Mouse (Mus musculus): ENCODE measurements at regions not wholly inside any gene's neighbourhood (a gene's known extent, or its start where the extent isn't known, plus 50 kb on each side); places are given as distances from the start of the nearest gene placed in this dataset.
A peak's percentile ranks its signal among the peaks of the same experiment; 100 is the strongest.

- Histone ChIP-seq H3K36me3 (ENCODE audit: control insufficient read depth, insufficient read depth, low read length) (no peaks in the 10 kb centered on the region), H3K27ac (replicated peaks) (no peak overlapping the region), H3K27me3 (ENCODE audit: control insufficient read depth, insufficient read depth, low read length) (no peaks in the 10 kb centered on the region), H3K4me1 (replicated peaks; ENCODE audit: control insufficient read depth, insufficient read depth) (no peaks in the 10 kb centered on the region), H3K4me2 (replicated peaks; ENCODE audit: low read depth) (no peak overlapping the region), H3K4me3 (ENCODE audit: low read depth, low read length) (no peak overlapping the region), H3K9ac (ENCODE audit: low read length) (no peak overlapping the region), H3K9me3 (ENCODE audit: control insufficient read depth, low read length) (no peaks in the 10 kb centered on the region)
- no peak for ATAC-seq (ENCODE audit: low FRiP score, low TSS enrichment)
- DNase-seq (ENCODE audit: low spot score) = no peak
- no peak for TF ChIP-seq EP300 (optimal IDR thresholded peaks at IDR 0.05)
- WGBS = 80% methylated on average over 1 of the region's 1 CpGs
Observed at GRCm38 (mm10) chr2:30539305-30539704, 55.5 kb upstream of the Cstad start.

GRCm38 (mm10) chr2:30541541-30541940 is 53.3 kb upstream of the Cstad start:
- DNase-seq (ENCODE audit: low spot score) (no peak), ATAC-seq (ENCODE audit: low FRiP score, low TSS enrichment) (no peak)
- Histone ChIP-seq H3K9me3 (ENCODE audit: control insufficient read depth, low read length) (no peaks in the 10 kb centered on the region), H3K4me3 (ENCODE audit: low read depth, low read length) (no peak overlapping the region), H3K9ac (ENCODE audit: low read length) (no peak overlapping the region), H3K27me3 (ENCODE audit: control insufficient read depth, insufficient read depth, low read length) (no peaks in the 10 kb centered on the region), H3K4me1 (replicated peaks; ENCODE audit: control insufficient read depth, insufficient read depth) (peaks cover 6% of the 10 kb centered on the region; the same call in 1 of the 2 replicates), H3K36me3 (ENCODE audit: control insufficient read depth, insufficient read depth, low read length) (no peaks in the 10 kb centered on the region), H3K4me2 (replicated peaks; ENCODE audit: low read depth) (no peak overlapping the region), H3K27ac (replicated peaks) (no peak overlapping the region)
- 35% methylated on average over 4 of the region's 4 CpGs for WGBS
- TF ChIP-seq EP300 (optimal IDR thresholded peaks at IDR 0.05) (no peak), CTCF (IDR thresholded peaks at IDR 0.05; ENCODE audit: low read depth) (no peak)

GRCm38 (mm10) chr2:30544782-30545435 is 49.9 kb upstream of the Cstad start:
- Histone ChIP-seq H3K36me3 (ENCODE audit: control insufficient read depth, insufficient read depth, low read length) (no peaks in the 10 kb centered on the region), H3K27ac (replicated peaks) (no peak overlapping the region), H3K9me3 (ENCODE audit: control insufficient read depth, low read length) (no peaks in the 10 kb centered on the region), H3K4me1 (replicated peaks; ENCODE audit: control insufficient read depth, insufficient read depth) (peaks cover 6% of the 10 kb centered on the region; the same call in 1 of the 2 replicates), H3K9ac (ENCODE audit: low read length) (no peak overlapping the region), H3K4me2 (replicated peaks; ENCODE audit: low read depth) (peak overlapping the region; percentile 45), H3K4me3 (ENCODE audit: low read depth, low read length) (peak overlapping the region; percentile 12; the same call in 1 of the 2 replicates), H3K27me3 (ENCODE audit: control insufficient read depth, insufficient read depth, low read length) (no peaks in the 10 kb centered on the region)
- 3% methylated on average over 35 of the region's 35 CpGs for WGBS
- ATAC-seq (ENCODE audit: low FRiP score, low TSS enrichment) (peak; percentile 92), DNase-seq (ENCODE audit: low spot score) (peak; percentile 92)
- TF ChIP-seq CTCF (IDR thresholded peaks at IDR 0.05; ENCODE audit: low read depth) (no peak), EP300 (optimal IDR thresholded peaks at IDR 0.05) (no peak)
